Mouse (Mus musculus): Measurements from ENCODE around the gene Baiap2l2.
A peak's percentile ranks its signal among the peaks of the same experiment; 100 is the strongest.

Gene Baiap2l2

GRCm38 (mm10) chr15:79299563-79300155 lies 14.3 kb upstream of the Baiap2l2 start:
- no peak for DNase-seq (ENCODE audit: low spot score)

- DNase-seq (ENCODE audit: low spot score), result no peak
Observed at GRCm38 (mm10) chr15:79298553-79298952, 13.2 kb upstream of the Baiap2l2 start.

GRCm38 (mm10) chr15:79292779-79293178 lies 7.4 kb upstream of the Baiap2l2 start:
- no peak for DNase-seq (ENCODE audit: low spot score)

GRCm38 (mm10) chr15:79290340-79290739 lies 5.0 kb upstream of the Baiap2l2 start:
- no peak for DNase-seq (ENCODE audit: low spot score)

- no peak for DNase-seq (ENCODE audit: low spot score)
Observed at GRCm38 (mm10) chr15:79289441-79289840, 4.1 kb upstream of the Baiap2l2 start.

GRCm38 (mm10) chr15:79288387-79288786 lies 3.0 kb upstream of the Baiap2l2 start:
- DNase-seq (ENCODE audit: low spot score), result no peak

- DNase-seq (ENCODE audit: low spot score), result no peak
Observed at GRCm38 (mm10) chr15:79287091-79287490, 1.8 kb upstream of the Baiap2l2 start.

GRCm38 (mm10) chr15:79286141-79286540 lies 804 bp upstream of the Baiap2l2 start:
- DNase-seq (ENCODE audit: low spot score), result no peak

GRCm38 (mm10) chr15:79283371-79283770 lies 2.0 kb downstream of the Baiap2l2 start:
- no peak for DNase-seq (ENCODE audit: low spot score)

- no peak for DNase-seq (ENCODE audit: low spot score)
Observed at GRCm38 (mm10) chr15:79282434-79282833, 2.9 kb downstream of the Baiap2l2 start.

- DNase-seq (ENCODE audit: low spot score), result peak; percentile 76
Observed at GRCm38 (mm10) chr15:79281389-79281788, 3.9 kb downstream of the Baiap2l2 start.

GRCm38 (mm10) chr15:79280850-79281249 lies 4.5 kb downstream of the Baiap2l2 start:
- DNase-seq (ENCODE audit: low spot score), result peak; percentile 20

- peak; percentile 50 for DNase-seq (ENCODE audit: low spot score)
Observed at GRCm38 (mm10) chr15:79280209-79280608, 5.1 kb downstream of the Baiap2l2 start.

GRCm38 (mm10) chr15:79277728-79278127 lies 7.6 kb downstream of the Baiap2l2 start:
- no peak for DNase-seq (ENCODE audit: low spot score)

GRCm38 (mm10) chr15:79273020-79273419 lies 12.3 kb downstream of the Baiap2l2 start:
- no peak for DNase-seq (ENCODE audit: low spot score)

- peak; percentile 48 for DNase-seq (ENCODE audit: low spot score)
Observed at GRCm38 (mm10) chr15:79271124-79271746, 14.1 kb downstream of the Baiap2l2 start.

- DNase-seq (ENCODE audit: low spot score), result peak; percentile 49
Observed at GRCm38 (mm10) chr15:79270317-79271123, 14.8 kb downstream of the Baiap2l2 start.

GRCm38 (mm10) chr15:79268521-79268920 lies 16.8 kb downstream of the Baiap2l2 start:
- DNase-seq (ENCODE audit: low spot score), result no peak

GRCm38 (mm10) chr15:79265384-79265783 lies 20.0 kb downstream of the Baiap2l2 start:
- DNase-seq (ENCODE audit: low spot score), result no peak

- no peak for DNase-seq (ENCODE audit: low spot score)
Observed at GRCm38 (mm10) chr15:79263726-79264125, 21.6 kb downstream of the Baiap2l2 start.

GRCm38 (mm10) chr15:79262786-79263309 lies 22.5 kb downstream of the Baiap2l2 start:
- no peak for DNase-seq (ENCODE audit: low spot score)

GRCm38 (mm10) chr15:79262375-79262774 lies 23.0 kb downstream of the Baiap2l2 start:
- DNase-seq (ENCODE audit: low spot score), result no peak

- no peak for DNase-seq (ENCODE audit: low spot score)
Observed at GRCm38 (mm10) chr15:79261757-79262156, 23.6 kb downstream of the Baiap2l2 start.
